16 mouse cellular contexts compared by ENCODE assay signal in genomic region chr9:33827409-33827808, GRCm38 (mm10).
"Had no signal": no experiment of that assay in that cellular context is flagged by ENCODE, and none has a peak within 500 bp of the region (broad histone marks: within the 10 kb centered on the region; RNA-seq: fewer than 3 reads in every experiment).

No protein-coding gene starts in this region.

- DNase-seq: kidney, adult 11 months; kidney, adult 9 months; kidney, postnatal 14 days; kidney, postnatal 4 days; liver; lung, adult 18-20 months; lung, postnatal 10 days; lung, postnatal 36 days; retina, postnatal 1 day; right cerebral cortex, postnatal 14 days; right cerebral cortex, postnatal 4 days; thymus, postnatal 25 days had no signal

- ATAC-seq: intestine, embryonic 15.5 days; liver, embryonic 12.5 days; midbrain, embryonic 13.5 days; midbrain, embryonic 16.5 days had no signal
